Mouse (Mus musculus) gastrocnemius, adult 8-10 months (tissue): ENCODE measurements around the gene Mgam. TPM values are rescaled to one million over a fixed set of nuclear protein-coding genes. Genes with fewer than 3 reads are reported as not detected.
"Not testable (repeated sequence)": the region's sequence is repeated elsewhere in the genome, so short reads cannot be mapped to it uniquely, and the experiment has no call there.

ENCODE experiments used
- DNase-seq, 2 experiments: peaks; one replicate each; pipeline ENCODE4 v3.0.0; 2022; ENCODE audit warnings: low spot score in 2 of 2
- total RNA-seq, 4 experiments: library from RNA; stranded (reverse); gene quantifications; 2 replicates each; pipeline ENCODE4 v1.2.4; 2022

The Mgam gene
- under 1 TPM; 0.07 to 0.43 (median 0.18) TPM for total RNA-seq

DNA sequence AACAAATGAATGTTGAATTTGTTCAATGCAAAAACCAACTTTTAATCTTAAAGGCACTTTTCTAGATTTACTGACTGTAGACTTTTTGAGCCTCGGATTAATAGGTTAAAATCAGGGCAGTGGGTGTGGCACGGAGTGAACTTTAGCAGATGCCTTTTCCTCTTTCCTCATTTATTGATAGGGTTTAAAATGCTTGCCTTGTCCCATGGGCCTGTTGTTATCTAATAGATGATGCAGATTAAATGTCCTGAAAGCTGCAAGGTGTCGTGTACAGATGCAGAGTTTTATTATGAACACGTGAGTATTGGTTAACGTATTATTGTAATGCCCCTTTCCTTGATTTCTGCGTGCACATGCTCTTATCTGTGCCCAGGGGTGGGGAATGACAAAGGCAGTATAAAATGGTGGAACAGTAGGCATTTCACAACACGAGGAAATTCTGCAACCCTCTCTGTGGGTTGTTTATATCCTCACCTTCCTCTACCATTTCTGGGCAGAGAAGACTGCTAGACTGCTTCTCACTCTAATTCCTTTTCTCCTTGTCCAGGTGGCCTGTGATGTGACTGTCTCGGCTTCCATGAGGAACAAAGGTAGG, at the start of gene Mgam:
Gene Mgam (plus strand): TSS at position 426 of the 595 bp plus-strand sequence.
- no peak for DNase-seq

DNA sequence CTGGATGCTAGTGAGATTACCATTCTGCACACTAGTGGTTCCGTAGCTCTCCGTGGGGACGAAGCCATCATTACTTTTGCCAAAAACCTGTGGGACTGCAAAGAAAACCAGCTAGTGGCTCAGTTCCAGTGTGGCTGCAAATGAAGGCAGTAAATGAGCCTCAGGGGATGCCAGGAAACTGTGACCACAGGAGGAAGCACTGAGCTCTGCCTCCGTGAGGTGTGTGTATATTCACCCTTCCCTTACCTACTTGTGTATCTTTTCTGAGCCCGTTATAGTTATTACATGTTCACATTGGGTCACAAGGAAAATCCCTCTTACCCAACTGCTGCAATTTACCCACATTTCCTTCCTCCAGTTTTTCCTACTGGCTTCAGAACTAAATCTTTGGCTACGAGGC, 44.3 kb upstream of the Mgam start:
- no peak for DNase-seq

DNA sequence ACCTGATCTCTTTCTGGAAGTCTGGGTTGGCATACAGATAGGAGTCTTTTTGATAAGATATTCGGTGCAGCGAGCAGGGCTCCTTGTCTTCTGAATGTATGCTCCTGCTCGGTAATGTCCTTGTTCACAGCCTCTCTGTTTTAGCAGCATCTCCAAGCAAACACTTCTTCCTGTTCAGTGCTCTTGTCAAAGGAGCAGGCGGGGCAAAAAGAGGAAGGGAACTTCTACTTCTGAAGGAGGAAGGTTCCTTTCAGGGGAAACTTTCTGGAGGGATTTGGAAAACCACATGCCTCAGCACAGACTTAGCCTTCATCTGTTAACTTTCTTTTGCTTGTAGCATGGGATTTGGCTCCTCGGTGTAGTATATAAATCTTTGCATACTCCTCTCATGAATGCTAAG, 43.0 kb upstream of the Mgam start, which contains the start of gene Clec5a:
Gene Clec5a (minus strand): TSS at position 177 of the 400 bp plus-strand sequence.
- no peak for DNase-seq

DNA sequence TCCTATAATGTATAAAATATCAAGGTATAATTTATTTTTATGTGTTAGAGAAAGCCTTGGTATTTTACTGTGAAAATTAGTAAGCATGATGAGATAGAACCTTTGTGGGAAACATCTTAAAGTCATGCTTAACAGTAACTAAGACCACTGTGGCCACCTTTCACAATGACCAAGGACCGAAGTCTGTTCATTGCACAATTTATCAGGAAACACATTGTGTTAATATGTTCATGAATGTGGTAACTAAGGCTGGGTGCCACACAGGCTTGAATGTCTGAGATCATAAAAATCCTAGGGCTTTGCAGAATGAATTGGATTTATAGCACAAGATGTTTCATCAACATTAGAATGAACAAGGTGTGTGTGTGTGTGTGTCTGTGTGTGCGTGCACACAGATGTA, 40.3 kb upstream of the Mgam start:
- DNase-seq = no peak

DNA sequence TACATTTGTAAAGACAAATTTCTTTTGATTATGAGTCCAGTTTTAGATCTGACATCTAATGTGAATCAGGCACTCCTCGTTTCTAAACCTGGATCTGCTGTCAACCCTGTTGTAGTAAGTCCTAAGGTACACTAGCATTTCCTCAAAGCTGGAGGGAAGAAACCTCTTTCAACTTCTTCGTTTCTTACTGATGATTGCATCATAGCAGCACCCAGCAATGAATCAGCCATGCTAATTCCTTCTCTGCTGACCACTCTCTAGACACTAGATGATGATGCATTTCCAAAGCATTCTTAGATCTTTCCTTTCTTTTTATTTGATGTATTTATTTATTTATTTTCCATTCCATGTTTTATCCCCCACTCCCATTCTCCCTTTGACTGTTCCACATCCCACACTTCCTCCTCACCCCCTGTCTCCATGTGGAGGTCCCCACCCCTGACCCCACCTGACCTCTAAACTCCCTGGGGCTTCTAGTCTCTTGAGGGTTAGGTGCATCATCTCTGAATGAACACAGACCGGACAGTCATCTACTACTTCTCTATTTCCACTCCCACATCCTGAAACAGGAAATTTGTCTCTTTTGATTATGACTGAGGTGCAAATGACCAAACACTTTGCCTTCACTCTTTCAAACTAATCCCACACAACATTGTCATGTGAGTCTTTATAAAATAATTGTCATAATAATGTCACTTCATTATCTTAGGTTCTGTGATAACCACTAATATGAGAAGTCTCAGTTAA, 33.7 kb upstream of the Mgam start:
- DNase-seq = no peak

DNA sequence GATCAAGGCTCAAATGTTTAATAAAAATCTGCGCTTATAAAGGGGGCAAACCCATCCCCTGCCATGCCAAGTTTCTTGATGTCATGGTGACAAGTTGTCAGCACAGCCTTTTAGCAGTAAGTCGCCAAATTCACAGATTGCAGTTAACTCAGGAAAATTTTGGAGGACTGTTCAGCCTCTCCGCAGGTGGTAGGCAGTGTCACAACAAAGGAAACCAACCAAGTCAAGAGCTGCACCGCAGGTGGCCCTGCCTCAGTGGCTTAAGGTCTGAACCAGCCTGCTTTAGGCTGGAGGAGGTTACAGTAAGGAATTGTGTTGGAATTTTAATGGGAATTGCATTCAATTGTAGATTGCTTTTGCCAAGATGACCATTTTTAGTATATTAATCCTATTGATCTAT, 30.1 kb upstream of the Mgam start:
- not testable (repeated sequence) for DNase-seq

DNA sequence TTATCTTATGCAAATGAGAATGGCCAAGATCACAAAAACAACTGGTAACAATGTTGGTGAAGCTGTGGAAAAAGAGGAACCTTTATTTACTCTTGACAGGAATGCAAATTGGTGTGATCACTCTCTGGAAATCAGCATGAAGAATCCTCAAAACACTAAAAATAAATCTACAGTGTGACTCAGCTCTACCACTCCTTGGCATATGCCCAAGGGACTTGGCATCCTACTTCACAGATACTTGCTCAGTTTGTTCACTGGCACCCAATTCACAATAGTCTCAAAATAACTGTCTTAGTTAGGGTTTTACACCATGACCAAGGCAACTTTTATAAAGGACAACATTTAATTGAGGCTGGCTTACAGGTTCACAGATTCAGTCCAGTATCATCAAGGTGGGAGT, 21.2 kb upstream of the Mgam start:
- no peak for DNase-seq

DNA sequence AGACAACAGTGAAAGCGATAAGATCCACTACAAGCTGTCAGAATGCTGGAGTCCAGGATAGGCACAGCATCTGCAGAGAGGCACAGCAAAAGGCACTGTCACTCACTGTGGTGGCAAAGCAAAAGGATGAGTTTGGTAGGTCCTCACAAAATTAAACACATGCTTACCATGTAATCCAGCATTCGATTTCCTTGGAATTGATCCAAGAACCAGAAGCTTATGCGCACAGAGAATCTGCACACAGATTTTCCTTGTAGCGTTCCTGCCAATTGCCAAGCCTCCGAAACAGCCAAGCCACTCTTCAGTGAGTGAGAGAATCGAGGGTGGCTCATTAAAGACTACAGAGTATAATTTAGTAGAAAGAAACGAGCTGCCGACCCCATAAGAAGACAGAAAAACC, 18.4 kb upstream of the Mgam start:
- DNase-seq = no peak

DNA sequence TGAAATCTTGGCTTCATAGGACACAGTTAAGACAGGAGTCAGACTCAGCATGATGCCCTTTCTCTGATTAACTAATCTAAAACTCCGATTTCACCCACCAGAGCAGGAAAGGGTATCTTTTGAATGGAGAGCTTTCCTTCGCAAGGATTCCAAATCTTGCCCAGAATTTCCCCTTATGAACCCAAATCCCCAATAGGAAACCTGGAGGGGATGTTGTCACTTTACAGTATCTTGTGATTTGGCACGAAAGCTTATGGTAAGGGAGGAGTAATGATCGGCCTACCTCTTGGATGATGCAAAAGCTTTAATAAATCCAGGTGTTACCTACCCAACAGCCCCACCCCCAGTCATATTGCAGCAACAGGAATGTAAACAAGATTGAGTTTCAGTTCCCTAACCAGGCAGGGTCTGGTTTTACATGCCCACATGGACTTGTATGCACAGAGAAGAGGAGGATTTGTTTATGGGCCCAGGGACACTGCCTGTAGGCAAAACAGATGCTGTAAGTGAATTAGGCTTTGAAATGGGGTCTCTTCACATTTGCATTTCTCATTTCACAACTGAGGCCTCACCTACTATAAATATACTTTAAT, 15.3 kb upstream of the Mgam start, which contains the start of gene Tas2r138:
Gene Tas2r138 (minus strand): TSS at position 51 of the 593 bp plus-strand sequence.
- DNase-seq = no peak

DNA sequence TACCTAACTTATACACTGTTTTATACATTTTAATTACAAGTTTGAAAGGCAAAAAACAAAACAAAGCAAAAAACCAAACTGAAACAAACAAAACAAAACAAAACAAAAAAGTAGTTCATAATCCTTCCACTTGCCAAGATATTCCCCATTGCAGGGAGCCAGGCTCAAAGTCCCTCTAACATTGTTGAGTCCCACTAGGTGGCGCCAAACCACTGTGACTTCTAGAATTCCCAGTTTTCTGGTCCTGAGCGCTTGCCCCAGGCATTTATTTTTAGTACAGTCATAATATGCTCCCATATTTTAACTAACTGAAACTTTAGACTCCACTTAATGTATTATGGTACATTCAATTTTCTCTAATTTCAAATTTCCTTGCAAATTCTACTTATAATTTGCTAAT, 10.7 kb upstream of the Mgam start:
- DNase-seq = peak in 1 of 2 experiments; percentile 9

DNA sequence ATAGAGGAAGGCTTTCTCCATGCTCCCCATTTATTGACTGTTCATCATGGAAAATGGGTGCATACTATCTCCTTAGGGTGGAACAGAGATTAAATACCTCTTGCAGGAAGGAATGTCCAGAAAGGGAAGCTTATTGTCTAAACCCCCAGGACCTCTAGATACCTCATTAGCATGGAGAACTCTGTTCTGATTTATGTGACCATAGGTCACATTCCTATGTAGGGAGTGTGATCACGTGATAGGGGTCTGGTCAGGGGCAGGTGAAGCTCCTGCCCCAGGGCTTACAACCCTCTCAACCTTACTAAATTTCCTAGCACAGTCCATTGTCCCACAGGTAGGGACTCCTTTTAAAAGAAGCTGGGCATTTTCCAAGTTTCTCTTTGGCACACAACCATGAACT, 2.5 kb upstream of the Mgam start:
- DNase-seq = no peak

DNA sequence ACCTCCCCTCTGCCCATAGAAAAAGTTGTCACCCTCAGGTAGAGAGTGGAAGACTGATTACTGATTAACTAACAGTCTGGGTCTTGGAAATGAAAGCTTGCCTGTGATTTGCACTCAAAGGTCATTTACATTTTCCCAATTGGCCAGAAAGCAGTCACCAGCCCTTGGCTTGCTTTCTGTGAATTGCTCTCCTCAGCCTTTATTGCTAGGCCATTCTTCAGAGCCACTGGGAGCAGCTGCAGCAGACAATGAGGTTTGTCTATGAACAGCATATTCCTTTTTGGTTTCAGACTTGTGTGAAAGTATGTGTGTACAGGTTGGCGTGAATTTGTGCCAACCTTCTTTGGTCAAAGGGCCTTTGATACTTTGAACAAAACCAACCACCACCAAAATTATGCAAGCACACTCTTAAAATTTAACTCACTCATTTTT, 6.0 kb downstream of the Mgam start:
- no peak for DNase-seq

DNA sequence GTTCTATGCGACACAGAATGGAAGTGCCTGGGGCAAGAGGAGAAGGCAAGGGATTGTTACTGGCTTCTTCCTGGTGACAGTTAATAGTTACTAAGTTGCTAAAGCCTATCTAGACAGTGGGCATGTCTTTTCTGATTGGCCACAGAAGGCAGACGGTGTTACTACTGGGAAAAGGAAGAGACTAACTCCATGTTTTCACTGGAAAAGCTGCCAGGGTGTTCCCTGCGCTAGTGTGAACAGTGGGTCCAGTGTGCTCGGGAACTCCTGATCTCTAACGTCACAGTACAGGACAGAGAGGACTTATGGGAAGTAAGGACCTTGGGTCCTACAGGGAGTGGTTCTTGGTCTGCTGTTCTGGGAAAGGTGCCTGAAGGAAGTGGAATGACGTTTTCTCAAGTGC, 6.9 kb downstream of the Mgam start:
- no peak for DNase-seq

DNA sequence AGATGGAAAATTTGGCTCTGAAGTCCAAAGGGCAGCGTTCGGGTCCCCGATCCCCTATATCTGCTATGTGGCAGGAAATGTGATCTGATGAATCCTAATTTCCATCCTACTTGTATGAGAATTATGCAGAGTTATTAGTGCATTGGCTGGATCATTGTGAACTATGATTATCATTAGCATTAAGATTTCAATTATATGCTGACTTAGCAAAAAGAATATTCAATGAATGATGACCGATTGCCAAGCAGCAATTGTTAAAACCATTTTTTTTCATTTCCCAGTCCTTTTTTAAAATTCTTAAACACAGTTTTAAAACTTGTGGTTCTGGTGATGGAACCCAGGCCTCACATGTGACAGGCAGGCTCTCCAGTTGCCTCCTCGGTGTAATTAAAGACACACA, 9.1 kb downstream of the Mgam start:
- DNase-seq = no peak

DNA sequence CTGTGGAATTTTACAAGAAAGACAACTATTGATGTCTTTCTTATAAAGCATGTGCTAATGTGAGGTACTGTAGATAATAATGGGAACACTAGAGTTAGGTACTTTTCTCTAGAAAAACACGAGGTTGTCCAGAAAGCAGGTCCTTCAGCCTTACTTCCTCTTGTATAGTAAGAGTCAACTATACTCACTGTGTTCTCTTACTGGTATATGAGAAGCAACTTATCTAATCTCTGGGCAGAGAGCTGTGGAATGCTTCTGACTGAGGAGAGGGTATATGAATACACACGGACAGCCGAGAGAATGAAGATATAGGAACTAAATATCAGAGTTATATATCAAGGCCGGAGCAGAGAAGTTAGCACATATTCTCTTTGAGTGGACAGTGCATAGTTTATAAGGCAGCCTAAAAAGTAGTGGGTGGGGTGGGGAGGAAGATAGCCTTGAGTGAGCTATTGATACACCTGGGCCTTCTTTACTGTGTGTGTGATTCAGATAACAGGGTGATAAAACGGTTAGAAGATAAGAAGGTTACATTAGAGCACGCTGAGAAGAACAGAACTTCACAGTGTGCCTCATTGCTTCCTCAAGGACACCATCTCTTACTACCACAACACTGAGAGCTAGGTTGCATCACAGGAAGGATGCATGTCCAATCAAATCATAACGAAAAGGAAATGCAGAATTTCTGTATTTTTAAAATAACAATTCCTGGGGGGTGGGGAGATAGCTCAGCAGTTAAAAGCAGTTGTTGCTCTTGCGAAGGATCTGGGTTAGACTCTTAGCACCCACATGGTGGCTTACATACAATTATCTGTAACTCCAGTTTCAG, 12.3 kb downstream of the Mgam start:
- no peak for DNase-seq

DNA sequence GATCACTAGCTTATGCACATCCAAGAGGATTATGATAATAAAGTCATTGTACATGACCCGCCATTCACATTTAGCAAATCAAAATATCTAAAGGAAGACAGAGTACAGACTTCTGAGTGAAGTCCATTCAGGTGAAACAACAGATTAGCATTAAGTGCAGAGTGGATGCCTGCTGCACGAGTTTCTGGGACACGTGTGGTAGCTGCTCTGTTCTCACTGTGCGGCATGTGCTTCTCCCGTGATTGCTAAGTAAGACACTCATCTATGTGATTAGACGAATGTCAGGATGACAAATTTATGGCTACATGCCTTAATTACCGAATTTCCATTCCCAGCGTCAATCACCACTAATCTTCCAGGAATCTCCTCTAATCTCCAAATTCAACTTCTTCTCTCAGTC, 17.1 kb downstream of the Mgam start:
- no peak for DNase-seq

DNA sequence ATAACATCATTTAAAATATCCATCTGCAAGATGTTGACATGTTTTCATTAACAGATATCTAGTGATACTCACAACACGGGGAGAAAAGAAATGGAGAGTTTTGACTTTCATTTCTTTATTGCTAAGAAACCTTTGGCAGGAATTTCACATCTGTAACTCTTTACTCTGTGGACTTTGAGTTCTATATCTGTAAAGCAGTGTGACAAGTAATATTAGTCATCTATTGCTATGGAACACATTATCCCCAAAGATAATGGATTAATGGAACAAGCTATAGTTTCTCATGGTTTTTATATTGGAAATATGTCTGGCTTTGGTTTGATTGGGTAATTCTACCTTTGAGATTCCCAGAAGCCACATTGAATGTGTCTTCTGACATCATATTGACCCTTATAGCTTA, 22.3 kb downstream of the Mgam start:
- no peak for DNase-seq

DNA sequence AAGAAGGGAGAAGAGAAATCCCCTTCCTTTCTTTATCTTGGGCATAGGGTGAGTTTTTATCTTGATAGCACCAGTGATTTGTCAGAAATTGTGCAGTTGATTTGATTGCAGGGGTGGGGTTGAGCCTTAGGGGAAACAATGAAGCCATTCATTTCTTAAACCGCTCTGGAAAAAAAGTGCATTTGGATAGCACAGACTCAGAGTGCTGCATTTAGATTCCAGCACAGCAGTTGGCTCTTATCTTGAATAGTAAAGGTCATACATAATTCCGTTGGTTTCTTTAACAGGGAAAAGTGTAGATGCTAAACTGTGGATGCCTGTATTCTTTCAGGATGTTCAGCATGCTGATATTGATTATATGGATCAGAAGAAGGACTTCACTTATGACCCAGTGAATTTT, 32.3 kb downstream of the Mgam start:
- no peak for DNase-seq

DNA sequence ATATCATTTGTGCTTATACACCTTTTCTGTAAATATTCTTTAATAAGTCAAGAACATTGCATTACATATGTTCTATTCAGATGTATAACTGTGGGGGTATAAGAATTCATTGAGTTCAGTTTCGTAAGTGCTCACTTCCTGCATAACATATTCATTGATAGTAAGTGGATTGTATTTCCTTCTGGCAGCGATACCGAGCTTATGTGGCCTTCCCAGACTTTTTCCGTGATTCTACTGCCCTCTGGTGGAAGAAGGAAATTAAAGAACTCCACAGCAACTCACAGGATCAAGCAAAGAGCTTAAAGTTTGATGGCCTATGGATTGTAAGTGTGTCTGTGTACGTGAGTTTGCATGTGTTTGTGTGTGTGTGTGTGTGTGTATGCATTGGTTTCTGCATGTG, 60.5 kb downstream of the Mgam start:
- no peak for DNase-seq

DNA sequence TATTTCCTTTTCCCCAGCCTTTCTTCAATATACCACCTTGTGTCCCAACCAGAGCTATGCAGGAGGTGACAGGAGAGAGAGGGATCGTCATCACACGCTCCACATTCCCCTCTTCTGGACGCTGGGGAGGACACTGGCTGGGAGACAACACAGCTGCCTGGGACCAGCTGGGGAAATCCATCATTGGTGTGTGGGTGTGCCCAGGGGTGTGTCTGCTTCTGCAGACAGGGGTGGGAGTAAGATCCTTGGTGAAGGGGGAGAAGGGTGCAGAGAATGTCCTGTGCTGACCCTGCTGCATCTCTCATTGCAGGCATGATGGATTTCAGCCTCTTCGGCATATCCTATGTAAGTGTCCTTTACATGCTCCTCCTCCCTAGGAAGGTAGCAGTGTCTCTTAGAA, 63.4 kb downstream of the Mgam start:
- DNase-seq = not testable (repeated sequence)

DNA sequence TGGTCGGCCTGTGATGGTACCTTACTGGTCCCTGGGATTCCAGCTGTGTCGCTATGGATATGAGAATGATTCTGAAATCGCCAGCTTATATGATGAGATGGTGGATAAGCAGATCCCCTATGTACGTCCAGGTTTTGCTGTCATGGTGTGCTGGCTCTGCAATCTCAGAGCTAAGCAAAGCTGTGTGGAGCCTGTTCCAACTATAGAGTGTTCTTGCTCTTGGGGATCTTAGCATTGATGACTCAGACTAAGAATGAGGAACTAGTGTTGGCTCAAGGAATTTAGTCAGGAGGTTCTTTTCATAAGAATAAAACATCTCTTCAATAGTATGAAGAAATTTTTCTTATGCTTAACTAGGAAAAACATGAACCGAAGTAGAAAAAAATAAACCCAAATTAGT, 84.9 kb downstream of the Mgam start:
- DNase-seq = not testable (repeated sequence)

DNA sequence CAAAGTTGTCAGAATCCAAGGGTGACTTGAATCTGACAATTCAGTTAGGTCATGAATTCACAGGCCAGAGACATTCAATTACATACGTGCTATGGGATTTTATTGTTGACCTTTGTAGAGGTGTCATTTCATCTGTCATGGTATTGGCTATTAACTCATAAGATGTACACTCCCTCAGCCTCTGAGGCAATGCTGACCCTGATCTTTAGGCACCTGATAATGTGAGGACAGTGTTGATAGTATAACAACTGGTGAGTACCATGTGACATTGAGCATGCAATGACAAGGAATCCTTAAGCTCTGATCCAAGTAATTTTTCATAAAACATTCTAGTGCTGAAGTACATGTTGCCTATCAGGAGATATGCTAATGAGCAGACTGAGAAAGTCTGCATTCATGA, 87.1 kb downstream of the Mgam start:
- DNase-seq = no peak
